Mouse (Mus musculus): ENCODE data around the gene Blm.

- TF ChIP-seq TAL1 (IDR thresholded peaks at IDR 0.05; ENCODE audit: low read length) (no peak), GATA1 (IDR thresholded peaks at IDR 0.05; ENCODE audit: low read length) (no peak)
These were observed 19.5 kb upstream of the Blm start for GRCm38 (mm10) chr7:80554180-80555021.

Data from erythroblast, embryonic 14.5 days (primary cell).